Mouse (Mus musculus) megakaryocyte, embryonic 14.5 days (primary cell): ENCODE data around the gene Trhr2.

Source experiments
- FLI1 ChIP-seq: IDR thresholded peaks from 2 replicates; pipeline ENCODE4 v1.6.1; 2012; ENCODE audit warnings: low read length, inconsistent platforms, mixed read lengths
- GATA1 ChIP-seq: IDR thresholded peaks from 3 replicates; pipeline ENCODE4 v1.6.1; 2012; ENCODE audit warnings: mixed read lengths, low read length, inconsistent platforms, borderline replicate concordance

DNA sequence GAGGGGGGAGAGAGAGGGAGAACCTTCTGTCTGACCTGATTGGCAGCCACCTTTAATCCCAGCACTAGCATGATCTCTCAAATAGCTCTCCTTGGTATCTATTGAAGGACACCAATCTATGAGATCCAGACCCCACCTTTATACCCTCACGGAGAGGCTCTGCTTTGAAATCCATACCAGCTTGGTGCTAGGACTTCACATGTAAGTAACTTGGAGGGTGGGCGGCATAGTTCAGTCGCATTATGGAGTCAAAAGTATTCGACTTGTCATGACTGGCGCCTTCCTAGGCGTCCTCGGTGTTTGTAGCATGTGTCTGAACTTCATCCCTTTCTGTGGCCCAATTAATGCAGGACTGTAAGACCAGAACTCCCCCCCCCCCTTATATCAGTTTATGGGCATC is 14.8 kb upstream of the Trhr2 start:
- TF ChIP-seq GATA1 (no peak), FLI1 (no peak)
